Mouse (Mus musculus) subcutaneous adipose tissue, adult 2 months (tissue): Measurements from ENCODE around the gene Gm17655. TPM values are rescaled to one million over a fixed set of nuclear protein-coding genes. Genes with fewer than 3 reads are reported as not detected.

Experiments
- polyA plus RNA-seq: library from polyadenylated mRNA; depleted of rRNA; stranded (reverse); fragments of >200 nt; gene quantifications from 2 replicates; pipeline ENCODE4 v1.2.3, GENCODE M21; 2012; ENCODE audit warnings: low replicate concordance; rRNA removed

Gene Gm17655
- polyA plus RNA-seq: 0.23 and 0.86 TPM in 2 replicates

DNA sequence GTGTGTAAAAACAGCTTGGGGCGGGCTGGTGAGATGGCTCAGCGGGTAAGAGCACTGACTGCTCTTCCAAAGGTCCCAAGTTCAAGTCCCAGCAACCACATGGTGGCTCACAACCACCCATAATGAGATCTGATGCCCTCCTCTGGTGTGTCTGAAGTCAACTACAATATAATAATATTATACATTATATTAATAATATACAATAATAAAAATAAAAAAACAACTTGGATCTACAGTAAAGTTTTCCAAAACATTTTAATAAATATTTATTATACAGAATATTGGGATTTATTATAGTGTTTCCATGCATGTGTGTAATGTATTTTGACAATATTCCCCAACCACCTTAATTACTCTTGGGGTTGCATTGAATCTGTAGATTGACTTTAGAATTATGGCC, at the start of gene Gm17655:
TSS of gene Gm17655 (minus strand) at position 101 of the 400 bp plus-strand sequence.

GRCm38 (mm10) chr5:110109991-110110441, 37.7 kb upstream of the Gm17655 start, which contains the start of gene Zfp605:
Gene Zfp605, plus strand, starts transcription at chr5:110110092.

DNA sequence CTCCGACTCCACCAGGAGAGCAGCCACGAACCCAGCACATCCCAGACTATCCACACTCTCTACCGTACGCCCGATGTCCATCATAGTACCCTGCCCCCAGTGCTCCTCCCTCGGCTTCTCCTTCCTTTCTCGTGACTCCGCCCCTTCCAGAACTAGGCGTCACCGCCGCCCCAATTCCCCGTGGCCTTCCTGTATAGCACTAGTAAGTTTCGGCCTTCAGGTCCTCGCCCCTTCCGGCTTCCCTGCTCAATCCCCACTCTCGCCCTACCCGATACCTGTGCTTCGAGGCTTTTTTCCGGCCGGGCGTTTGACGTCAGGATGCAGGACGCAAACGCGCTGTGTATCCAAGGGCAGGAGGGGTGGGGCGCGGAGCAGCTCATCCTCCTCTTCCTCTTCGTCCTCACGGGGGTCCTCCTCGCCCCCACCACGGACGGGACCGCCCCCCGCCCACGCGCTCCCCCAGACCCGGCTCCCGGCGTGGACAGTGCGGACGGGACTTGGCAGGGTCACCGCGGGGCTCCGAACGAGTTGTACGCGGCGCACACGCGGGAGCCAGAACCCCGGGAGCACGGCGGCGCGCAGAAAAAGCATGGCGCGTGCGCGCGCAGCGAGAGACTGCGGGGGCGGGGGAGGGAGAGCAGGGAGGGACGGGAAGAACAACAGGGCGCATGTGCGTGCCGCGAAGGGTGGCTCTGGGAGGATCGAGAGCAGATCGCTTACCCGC, 35.4 kb upstream of the Gm17655 start, which contains the start of gene Gtpbp6:
TSS of gene Gtpbp6 (minus strand) at position 617 of the 724 bp plus-strand sequence.

DNA sequence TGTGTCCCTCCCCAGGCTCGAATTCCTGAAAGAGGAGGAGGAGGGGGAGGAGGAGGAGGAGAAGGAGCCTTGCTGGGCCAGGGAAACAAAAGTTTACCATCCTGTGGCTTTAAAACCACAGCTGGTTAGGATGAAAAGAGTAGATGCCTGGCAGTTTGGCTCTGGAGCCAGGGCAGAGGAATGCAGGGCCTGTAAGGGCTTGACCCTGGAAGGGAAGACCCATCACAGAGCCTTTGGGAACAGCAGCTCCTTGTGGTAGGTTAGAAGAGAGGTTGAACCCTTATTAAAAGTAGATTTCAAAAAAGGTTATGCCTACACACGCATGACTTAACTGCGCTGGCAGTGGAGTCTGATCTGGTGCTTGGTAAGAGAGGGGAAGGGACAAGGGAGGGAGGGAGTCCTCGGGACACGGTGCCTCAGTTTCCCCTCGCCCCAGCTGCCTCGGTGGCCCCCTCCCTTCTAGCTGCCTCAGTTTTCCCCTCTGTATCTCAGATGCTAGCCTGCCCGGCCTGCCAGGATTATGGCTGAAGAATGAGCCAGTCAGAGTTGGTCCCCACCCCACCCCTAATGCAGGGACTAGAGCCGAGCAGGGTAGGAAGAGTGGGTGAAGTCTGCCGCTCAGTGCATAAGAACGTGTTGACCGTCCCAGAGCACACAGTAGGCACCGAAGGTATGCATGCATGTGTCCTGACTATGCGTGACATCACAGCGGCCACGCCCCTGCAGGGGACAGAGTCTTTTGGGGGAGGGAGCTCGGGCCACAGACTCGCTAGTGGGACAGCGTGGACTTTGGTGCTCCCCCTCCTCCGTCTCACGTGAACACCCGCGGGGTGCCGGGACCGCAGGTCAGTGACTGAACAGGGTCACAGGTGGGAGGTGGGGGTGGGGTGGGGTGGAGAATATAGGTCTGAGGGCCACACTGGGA, 27.6 kb upstream of the Gm17655 start, which contains the start of gene Plcxd1:
TSS of gene Plcxd1 (plus strand) at position 314 of the 925 bp plus-strand sequence.

GRCm38 (mm10) chr5:110094030-110094846, 21.9 kb upstream of the Gm17655 start, which contains the start of gene Gm35315:
Gene Gm35315, minus strand, starts transcription at chr5:110094420.

Other genes starting within 250 kb of the Gm17655 start
- gene Gm15446, start 149.1 kb downstream of the Gm17655 start, polyA plus RNA-seq: 2.0 and 3.8 TPM in 2 replicates
- 4.8 and 9.3 TPM in 2 replicates for gene Zfp932, start 76.0 kb downstream of the Gm17655 start, polyA plus RNA-seq
- gene Gm35315, start 21.9 kb upstream of the Gm17655 start, polyA plus RNA-seq: 0.21 and 0.27 TPM in 2 replicates
- 0.07 and 0.40 TPM in 2 replicates for gene Plcxd1, start 27.5 kb upstream of the Gm17655 start, polyA plus RNA-seq
- gene Gtpbp6, start 35.7 kb upstream of the Gm17655 start, polyA plus RNA-seq: 70.9 and 137 TPM in 2 replicates
- gene Zfp605, start 37.6 kb upstream of the Gm17655 start, polyA plus RNA-seq: 0.92 and 1.3 TPM in 2 replicates
- gene Chfr, start 63.3 kb upstream of the Gm17655 start, polyA plus RNA-seq: 28.4 and 39.8 TPM in 2 replicates
- 11.2 and 13.7 TPM in 2 replicates for gene Golga3, start 104.2 kb upstream of the Gm17655 start, polyA plus RNA-seq
- gene Ankle2, start 158.5 kb upstream of the Gm17655 start, polyA plus RNA-seq: 10.1 and 16.1 TPM in 2 replicates
- gene Pgam5, start 197.4 kb upstream of the Gm17655 start, polyA plus RNA-seq: 24.5 and 35.1 TPM in 2 replicates
- gene Pxmp2, start 213.7 kb upstream of the Gm17655 start, polyA plus RNA-seq: 19.6 and 48.8 TPM in 2 replicates
- 3.6 and 11.5 TPM in 2 replicates for gene Pole, start 213.8 kb upstream of the Gm17655 start, polyA plus RNA-seq